Mouse (Mus musculus) bone marrow macrophage, adult 2 months (primary cell): ENCODE results near the gene Elfn1.

ENCODE experiments used
- CTCF ChIP-seq: IDR thresholded peaks from 2 replicates; pipeline ENCODE4 v1.5.1; 2012; ENCODE audit warnings: low read depth, mild to moderate bottlenecking, low read length, moderate library complexity
- POLR2A ChIP-seq: IDR thresholded peaks from 2 replicates; pipeline ENCODE4 v1.6.1; 2012; ENCODE audit warnings: mild to moderate bottlenecking, low read depth, low read length, borderline replicate concordance

- TF ChIP-seq POLR2A, result no peak
- no peak for TF ChIP-seq CTCF
Measured at GRCm38 (mm10) chr5:139862759-139863158, 45.0 kb upstream of the Elfn1 start.
